Mouse (Mus musculus) embryonic facial prominence, embryonic 12.5 days (tissue): ENCODE results near the gene Phlpp2. TPM values are rescaled to one million over a fixed set of nuclear protein-coding genes. Genes with fewer than 3 reads are reported as not detected.

ENCODE experiments used
- ATAC-seq: fragments of 200-750 bp; cut with Nextera tagmentation; 2 replicates; pipeline ENCODE4 v1.8.0; 2017; ENCODE audit not compliant: insufficient number of reproducible peaks, insufficient read depth, low FRiP score, low TSS enrichment
- H3K27ac ChIP-seq: fragments of 300-500 bp; sonication (generic); 2 replicates; pipeline ENCODE4 v1.5.1; 2016; ENCODE audit warnings: mild to moderate bottlenecking
- H3K27me3 ChIP-seq: fragments of 300-500 bp; sonication (generic); 2 replicates; pipeline ENCODE4 v1.6.1; 2016; ENCODE audit warnings: mild to moderate bottlenecking, moderate library complexity
- H3K36me3 ChIP-seq: fragments of 300-500 bp; sonication (generic); 2 replicates; pipeline ENCODE4 v1.6.1; 2016; ENCODE audit warnings: mild to moderate bottlenecking
- H3K4me1 ChIP-seq: fragments of 300-500 bp; sonication (generic); 2 replicates; pipeline ENCODE4 v1.6.1; 2016
- H3K4me2 ChIP-seq: fragments of 300-500 bp; sonication (generic); replicated peaks from 2 replicates; pipeline ENCODE4 v1.6.1; 2016; ENCODE audit warnings: mild to moderate bottlenecking, moderate library complexity
- H3K4me3 ChIP-seq: fragments of 300-500 bp; sonication (generic); 2 replicates; pipeline ENCODE4 v1.5.1; 2016; ENCODE audit warnings: mild to moderate bottlenecking
- H3K9ac ChIP-seq: fragments of 300-500 bp; sonication (generic); 2 replicates; pipeline ENCODE4 v1.6.1; 2016; ENCODE audit warnings: mild to moderate bottlenecking, moderate library complexity
- H3K9me3 ChIP-seq: fragments of 300-500 bp; sonication (generic); 2 replicates; pipeline ENCODE4 v1.6.1; 2016; ENCODE audit warnings: mild to moderate bottlenecking, moderate library complexity
- WGBS: fragments of 180-500 bp; shearing (Covaris S2); methylation state at CpG from one replicate; pipeline ENCODE4 v1.1.7; 2016; 5-methylcytosine and 5-hydroxymethylcytosine counted together
- polyA plus RNA-seq: library from polyadenylated mRNA; unstranded; fragments of >200 nt; fragmentation: Nextera tagmentation; extraction: Ambion mirVana; gene quantifications from 2 replicates; pipeline ENCODE4 v1.2.1, GENCODE M21; 2016

The Phlpp2 gene
- polyA plus RNA-seq, 1 experiment from 2014 or later, result 4.2 TPM

DNA sequence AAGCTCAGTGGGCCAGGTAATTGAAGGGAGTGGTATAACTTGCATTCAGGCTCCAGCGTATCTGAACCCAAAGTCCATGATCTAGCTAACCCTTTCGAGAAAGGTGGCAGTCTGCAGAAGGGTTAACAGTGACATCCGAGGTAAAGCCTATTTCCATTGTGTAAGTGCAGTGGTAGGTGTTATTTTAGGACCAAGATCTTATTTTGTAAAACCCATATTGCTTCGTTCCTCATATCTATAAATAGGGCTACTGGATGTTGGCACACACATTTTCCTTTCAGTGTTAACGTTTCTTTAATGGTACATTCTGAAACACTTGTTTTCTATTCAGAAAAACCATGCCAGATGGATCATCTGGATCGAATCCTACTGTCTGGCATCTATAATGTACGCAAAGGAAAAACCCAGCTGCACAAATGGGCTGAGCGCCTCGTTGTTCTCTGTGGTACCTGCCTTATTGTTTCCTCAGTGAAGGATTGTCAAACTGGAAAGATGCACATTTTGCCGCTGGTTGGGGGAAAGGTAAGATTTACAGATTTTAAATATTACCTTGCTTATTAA lies 35.6 kb downstream of the Phlpp2 start:
- WGBS, result 70% methylated on average over 10 of the region's 10 CpGs

DNA sequence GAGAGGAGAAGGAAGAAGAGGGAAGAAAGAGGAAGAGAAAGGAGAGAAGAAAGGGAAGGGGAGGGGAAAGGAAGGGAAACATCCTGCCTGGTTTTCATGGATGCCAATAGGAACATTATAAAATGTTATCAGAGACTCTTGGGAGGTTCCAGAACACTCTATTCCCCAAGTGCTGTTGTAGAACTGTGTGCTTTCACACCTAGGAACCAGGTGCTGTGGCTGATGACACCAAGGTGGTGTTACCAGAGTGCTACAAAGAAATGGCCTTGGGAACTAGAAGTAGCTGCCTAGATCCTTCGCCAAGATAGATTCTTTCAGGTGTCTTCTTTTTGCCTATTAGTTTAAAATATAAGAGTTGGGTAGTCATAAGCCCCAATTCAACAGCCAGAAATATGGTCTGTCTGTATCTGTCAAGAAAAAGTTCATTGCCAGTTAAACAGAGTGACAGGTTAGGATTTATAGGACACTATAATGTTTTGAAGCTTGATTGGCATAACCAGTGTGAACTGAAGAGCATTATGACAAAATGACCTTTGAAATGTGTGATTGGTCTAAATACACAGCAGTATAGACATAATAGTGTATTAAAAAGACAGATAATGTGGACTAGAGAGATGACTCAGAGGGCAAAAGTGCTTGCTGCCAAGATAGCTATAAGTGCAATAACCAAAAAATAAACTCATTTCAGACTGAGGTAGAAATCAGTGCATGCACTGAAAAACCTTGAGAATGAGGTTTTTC lies 36.8 kb downstream of the Phlpp2 start:
- Histone ChIP-seq H3K4me3 (no peak overlapping the region), H3K4me2 (no peak overlapping the region), H3K27ac (no peak overlapping the region), H3K36me3 (peaks cover 29% of the 10 kb centered on the region), H3K27me3 (no peaks in the 10 kb centered on the region), H3K4me1 (no peaks in the 10 kb centered on the region), H3K9me3 (no peaks in the 10 kb centered on the region), H3K9ac (no peak overlapping the region)
- WGBS, result 89% methylated on average over 1 of the region's 1 CpGs
- no peak for ATAC-seq

More for the DNA sequence above, 35.6 kb downstream of the Phlpp2 start:
- Histone ChIP-seq H3K4me1 (no peaks in the 10 kb centered on the region), H3K9ac (no peak overlapping the region), H3K4me2 (no peak overlapping the region), H3K4me3 (no peak overlapping the region), H3K9me3 (no peaks in the 10 kb centered on the region), H3K36me3 (peaks cover 18% of the 10 kb centered on the region), H3K27me3 (no peaks in the 10 kb centered on the region), H3K27ac (no peak overlapping the region)
- no peak for ATAC-seq

DNA sequence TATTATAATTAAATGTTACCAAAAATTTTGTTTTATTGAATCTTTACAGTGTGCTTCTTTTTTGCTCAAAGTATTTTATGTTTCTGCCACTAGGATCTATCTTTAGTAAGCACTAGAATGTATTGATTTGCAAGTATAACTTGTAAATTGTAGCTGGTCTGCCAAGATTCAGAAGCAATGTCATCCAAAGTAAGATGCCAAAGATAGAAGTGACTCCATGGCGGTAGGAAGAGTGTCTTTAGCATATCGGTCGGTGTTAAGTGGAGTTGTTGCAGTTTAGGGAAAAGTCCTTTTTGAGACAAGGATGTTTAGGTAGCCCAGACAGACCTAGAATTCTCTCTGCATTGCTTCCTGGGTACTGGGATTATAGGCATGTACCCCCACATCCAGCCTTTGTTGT lies 38.6 kb downstream of the Phlpp2 start:
- 98% methylated on average over 3 of the region's 3 CpGs for WGBS
- no peaks in the 10 kb centered on the region for H3K27me3 ChIP-seq
- H3K4me2 ChIP-seq, result no peak overlapping the region
- no peaks in the 10 kb centered on the region for H3K4me1 ChIP-seq
- no peak overlapping the region for H3K9ac ChIP-seq
- no peak for ATAC-seq
- H3K9me3 ChIP-seq, result no peaks in the 10 kb centered on the region
- no peak overlapping the region for H3K27ac ChIP-seq
- peaks cover 32% of the 10 kb centered on the region for H3K36me3 ChIP-seq
- no peak overlapping the region for H3K4me3 ChIP-seq

DNA sequence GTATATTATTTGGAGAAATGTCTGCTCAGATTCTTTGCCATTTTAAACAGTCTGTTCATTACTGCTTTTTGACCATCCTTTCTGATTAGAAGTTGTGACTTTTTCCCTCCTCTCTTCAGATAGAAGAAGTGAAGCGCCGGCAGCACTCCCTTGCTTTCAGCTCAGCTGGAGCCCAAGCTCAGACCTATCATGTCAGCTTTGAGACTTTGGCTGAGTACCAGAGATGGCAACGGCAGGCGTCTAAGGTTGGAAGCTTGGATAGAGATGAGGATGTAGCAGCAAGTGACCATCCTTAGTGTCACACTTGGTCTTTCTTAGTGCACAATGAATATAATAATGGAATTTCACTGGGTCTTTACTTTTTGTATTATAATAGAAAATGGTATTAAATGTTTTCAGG lies 39.0 kb downstream of the Phlpp2 start:
- Histone ChIP-seq H3K27ac (no peak overlapping the region), H3K36me3 (peaks cover 37% of the 10 kb centered on the region), H3K4me2 (no peak overlapping the region), H3K9ac (no peak overlapping the region), H3K4me3 (no peak overlapping the region), H3K27me3 (no peaks in the 10 kb centered on the region), H3K9me3 (no peaks in the 10 kb centered on the region), H3K4me1 (no peaks in the 10 kb centered on the region)
- no peak for ATAC-seq
- 94% methylated on average over 4 of the region's 4 CpGs for WGBS

- WGBS, result 56% methylated on average over 4 of the region's 4 CpGs
- no peak overlapping the region for H3K4me2 ChIP-seq
- H3K4me3 ChIP-seq, result no peak overlapping the region
- H3K9ac ChIP-seq, result no peak overlapping the region
- H3K27ac ChIP-seq, result no peak overlapping the region
- H3K4me1 ChIP-seq, result no peaks in the 10 kb centered on the region
- H3K9me3 ChIP-seq, result no peaks in the 10 kb centered on the region
- H3K36me3 ChIP-seq, result peaks cover 54% of the 10 kb centered on the region
- no peaks in the 10 kb centered on the region for H3K27me3 ChIP-seq
- no peak for ATAC-seq
Measured at GRCm38 (mm10) chr8:109917277-109917676, 48.9 kb downstream of the Phlpp2 start.

DNA sequence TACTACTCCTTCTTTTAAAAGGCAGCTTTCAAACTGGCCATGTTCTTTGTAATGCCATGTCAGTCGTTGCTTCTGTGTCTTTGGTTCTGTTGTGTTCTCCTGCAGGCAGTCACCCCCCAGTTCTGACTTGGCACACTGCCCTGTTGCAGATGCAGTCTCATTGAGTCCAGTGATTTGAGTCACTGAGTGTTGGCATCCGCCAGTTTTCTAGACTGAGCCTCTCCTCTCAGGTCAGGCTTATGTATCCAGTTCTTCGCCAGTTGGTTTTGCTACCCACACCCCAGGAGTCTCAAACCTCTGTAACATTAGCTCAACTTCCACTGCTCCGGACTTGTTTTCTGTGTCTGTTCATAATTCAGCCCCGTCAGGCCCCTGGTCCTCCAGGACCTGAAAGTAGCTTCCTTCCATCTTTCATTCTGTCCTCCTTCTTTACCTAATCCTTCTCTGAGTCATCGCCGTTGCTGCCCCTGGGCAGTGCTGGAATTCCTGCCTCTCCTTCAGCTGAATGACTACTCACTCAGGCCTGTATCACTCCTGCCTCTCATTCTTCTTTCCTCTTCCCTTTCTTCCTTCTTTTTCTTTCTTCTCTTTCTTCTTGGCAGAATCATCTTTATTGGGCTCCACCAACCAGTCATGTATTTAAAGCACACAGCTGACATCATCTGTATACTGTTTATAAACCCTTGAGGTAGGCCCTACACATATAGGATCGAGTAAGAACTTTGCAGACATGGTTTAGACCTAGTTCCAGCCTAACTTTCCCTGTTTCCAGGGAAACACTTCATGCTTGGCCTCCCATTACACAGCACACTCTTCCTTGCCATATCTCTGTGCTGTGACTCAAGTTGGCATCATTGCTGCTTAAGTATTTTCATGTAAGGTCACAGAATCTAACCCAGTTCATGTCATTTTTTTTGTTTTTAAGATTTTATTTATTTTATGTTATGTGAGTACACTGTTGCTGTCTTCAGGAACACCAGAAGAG lies 52.4 kb downstream of the Phlpp2 start:
- no peak overlapping the region for H3K4me3 ChIP-seq
- H3K27ac ChIP-seq, result no peak overlapping the region
- no peaks in the 10 kb centered on the region for H3K4me1 ChIP-seq
- no peak overlapping the region for H3K9ac ChIP-seq
- peaks cover 39% of the 10 kb centered on the region for H3K36me3 ChIP-seq
- H3K4me2 ChIP-seq, result no peak overlapping the region
- WGBS, result 84% methylated on average over 8 of the region's 8 CpGs
- ATAC-seq, result no peak
- no peaks in the 10 kb centered on the region for H3K9me3 ChIP-seq
- H3K27me3 ChIP-seq, result no peaks in the 10 kb centered on the region

GRCm38 (mm10) chr8:109941606-109942360 lies 73.4 kb downstream of the Phlpp2 start:
- peaks cover 43% of the 10 kb centered on the region for H3K36me3 ChIP-seq
- WGBS, result 84% methylated on average over 2 of the region's 2 CpGs
- H3K4me3 ChIP-seq, result no peak overlapping the region
- no peak overlapping the region for H3K4me2 ChIP-seq
- no peaks in the 10 kb centered on the region for H3K27me3 ChIP-seq
- no peak overlapping the region for H3K9ac ChIP-seq
- H3K27ac ChIP-seq, result no peak overlapping the region
- H3K4me1 ChIP-seq, result no peaks in the 10 kb centered on the region
- no peak for ATAC-seq
- H3K9me3 ChIP-seq, result no peaks in the 10 kb centered on the region

DNA sequence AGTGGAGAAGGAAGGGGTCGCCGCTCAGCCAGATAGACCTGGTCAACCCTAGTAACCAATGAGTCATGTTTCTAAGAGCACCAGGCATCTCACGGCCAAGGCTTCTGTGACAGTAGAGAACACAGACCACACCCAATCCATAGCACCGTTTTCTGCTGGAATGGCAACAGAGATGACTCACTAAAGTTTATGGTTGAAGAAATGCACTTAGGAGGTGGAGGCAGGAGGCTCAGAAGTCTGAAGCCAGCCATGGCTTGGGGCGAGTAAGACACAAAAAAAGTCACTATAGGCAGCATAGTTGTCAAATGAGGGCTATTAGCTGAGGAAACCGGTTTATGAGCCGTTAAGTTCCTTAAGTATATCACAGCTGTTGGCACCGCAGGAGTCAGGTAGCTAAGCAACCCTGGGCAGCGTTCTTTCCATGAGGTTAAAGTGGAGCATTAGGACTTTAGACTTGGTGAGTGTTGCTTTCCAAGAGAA lies 76.9 kb downstream of the Phlpp2 start:
- Histone ChIP-seq H3K4me3 (no peak overlapping the region), H3K9me3 (no peaks in the 10 kb centered on the region), H3K4me1 (peaks cover 13% of the 10 kb centered on the region; the same call in 1 of the 2 replicates), H3K4me2 (no peak overlapping the region), H3K27me3 (peaks cover 18% of the 10 kb centered on the region), H3K36me3 (peaks cover 15% of the 10 kb centered on the region), H3K27ac (no peak overlapping the region), H3K9ac (no peak overlapping the region)
- WGBS, result 71% methylated on average over 9 of the region's 9 CpGs
- no peak for ATAC-seq

- Histone ChIP-seq H3K4me1 (peaks cover 13% of the 10 kb centered on the region; the same call in 1 of the 2 replicates), H3K27ac (no peak overlapping the region), H3K4me3 (no peak overlapping the region), H3K36me3 (peaks cover 10% of the 10 kb centered on the region), H3K4me2 (no peak overlapping the region), H3K9ac (no peak overlapping the region), H3K27me3 (peaks cover 20% of the 10 kb centered on the region), H3K9me3 (no peaks in the 10 kb centered on the region)
- WGBS, result 87% methylated on average over 7 of the region's 7 CpGs
- ATAC-seq, result no peak
Measured at GRCm38 (mm10) chr8:109945694-109946093, 77.4 kb downstream of the Phlpp2 start.

DNA sequence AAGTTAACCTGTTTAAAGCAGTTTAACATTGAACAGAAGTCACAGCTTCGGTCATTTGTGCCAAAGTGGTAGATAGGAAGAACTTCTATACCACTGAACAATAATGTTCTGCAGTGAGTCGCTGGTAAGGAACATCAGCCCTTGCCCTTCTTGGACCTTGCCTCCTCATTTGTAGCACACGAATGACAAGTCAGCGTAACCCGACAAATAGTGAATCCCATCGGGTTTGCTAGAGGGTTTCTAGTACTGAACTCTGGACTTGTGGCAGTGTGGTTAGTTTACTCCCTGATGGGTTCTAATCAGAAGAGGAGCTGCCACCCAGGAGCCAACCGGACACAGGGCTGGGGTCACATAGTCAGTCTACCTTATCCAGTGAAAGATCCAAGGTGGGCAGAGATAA lies 77.9 kb downstream of the Phlpp2 start:
- peaks cover 22% of the 10 kb centered on the region for H3K27me3 ChIP-seq
- WGBS, result 90% methylated on average over 7 of the region's 7 CpGs
- ATAC-seq, result no peak

More for the DNA sequence above, 77.9 kb downstream of the Phlpp2 start:
- Histone ChIP-seq H3K9ac (no peak overlapping the region), H3K9me3 (no peaks in the 10 kb centered on the region), H3K4me1 (peaks cover 13% of the 10 kb centered on the region; the same call in 1 of the 2 replicates), H3K4me2 (no peak overlapping the region), H3K27ac (no peak overlapping the region), H3K4me3 (no peak overlapping the region), H3K36me3 (peaks cover 4% of the 10 kb centered on the region)
